Mouse (Mus musculus) testis, adult 2 months (tissue): ENCODE data around the gene Bbs7. TPM values are rescaled to one million over a fixed set of nuclear protein-coding genes. Genes with fewer than 3 reads are reported as not detected.
A peak's percentile ranks its signal among the peaks of the same experiment; 100 is the strongest.

Experiments used
- H3K27ac ChIP-seq: fragments of 200-500 bp; 2 replicates; pipeline ENCODE4 v1.5.1; 2012; ENCODE audit warnings: low read depth, low read length; ENCODE audit not compliant: control insufficient read depth, insufficient read depth
- H3K27me3 ChIP-seq: fragments of 200-500 bp; 2 replicates; pipeline ENCODE4 v1.6.1; 2012; ENCODE audit warnings: mild to moderate bottlenecking, low read length, moderate library complexity; ENCODE audit not compliant: control insufficient read depth, insufficient read depth
- H3K36me3 ChIP-seq: fragments of 200-500 bp; 2 replicates; pipeline ENCODE4 v1.6.1; 2012; ENCODE audit warnings: mild to moderate bottlenecking, low read length; ENCODE audit not compliant: control insufficient read depth, insufficient read depth
- H3K4me1 ChIP-seq: fragments of 200-500 bp; 2 replicates; pipeline ENCODE4 v1.6.1; 2012; ENCODE audit warnings: low read length; ENCODE audit not compliant: control insufficient read depth, insufficient read depth
- H3K4me3 ChIP-seq: fragments of 200-500 bp; 2 replicates; pipeline ENCODE4 v1.5.1; 2012; ENCODE audit warnings: low read depth, mild to moderate bottlenecking, low read length, moderate library complexity, mixed read lengths; ENCODE audit not compliant: control insufficient read depth
- CTCF ChIP-seq: fragments of 200-500 bp; IDR thresholded peaks from 2 replicates; pipeline ENCODE4 v1.5.1; 2012; ENCODE audit warnings: low read depth, mild to moderate bottlenecking, inconsistent platforms, low read length, moderate library complexity; ENCODE audit not compliant: control insufficient read depth, insufficient read depth, insufficient replicate concordance
- POLR2A ChIP-seq: fragments of 200-500 bp; IDR thresholded peaks from 2 replicates; pipeline ENCODE4 v1.6.1; 2012; ENCODE audit warnings: low read depth, mild to moderate bottlenecking, inconsistent platforms, low read length, moderate library complexity; ENCODE audit not compliant: control insufficient read depth
- polyA plus RNA-seq: library from polyadenylated mRNA; depleted of rRNA; stranded (reverse); fragments of >200 nt; gene quantifications from 2 replicates; pipeline ENCODE4 v1.2.3, GENCODE M21; 2012; rRNA removed

The Bbs7 gene
- polyA plus RNA-seq, 1 experiment = 28.7 TPM

GRCm38 (mm10) chr3:36531979-36532542, 81.2 kb downstream of the Bbs7 start:
- Histone ChIP-seq H3K36me3 (no peaks in the 10 kb centered on the region), H3K4me1 (peaks cover 7% of the 10 kb centered on the region), H3K4me3 (peak overlapping the region; percentile 72), H3K27ac (no peak overlapping the region), H3K27me3 (no peaks in the 10 kb centered on the region)
- TF ChIP-seq CTCF = no peak
- TF ChIP-seq POLR2A = no peak

DNA sequence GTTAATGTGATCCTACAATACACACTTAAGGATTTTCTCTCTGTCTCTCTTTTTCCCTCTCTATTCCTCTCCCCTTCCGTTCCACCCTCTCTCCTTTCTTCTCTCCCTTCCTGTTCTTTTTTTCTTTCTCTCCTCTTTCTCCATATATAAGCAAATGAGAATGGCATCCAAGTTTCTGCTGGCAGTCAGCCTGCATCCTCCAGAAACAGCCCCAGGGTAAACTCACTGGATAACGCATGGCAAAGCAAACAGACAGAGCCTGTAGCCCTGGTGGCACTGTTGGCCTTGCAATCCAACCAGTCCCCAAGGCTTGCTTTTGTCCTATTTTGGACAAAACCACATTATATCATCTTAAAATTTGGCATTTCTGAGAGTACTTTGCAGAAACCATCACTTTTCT, 82.0 kb downstream of the Bbs7 start:
- TF ChIP-seq POLR2A = no peak
- no peak for TF ChIP-seq CTCF
- no peak overlapping the region; the same call in 1 of the 2 replicates for H3K27ac ChIP-seq
- H3K36me3 ChIP-seq = no peaks in the 10 kb centered on the region
- H3K4me1 ChIP-seq = peaks cover 7% of the 10 kb centered on the region
- H3K4me3 ChIP-seq = no peak overlapping the region
- H3K27me3 ChIP-seq = no peaks in the 10 kb centered on the region

- Histone ChIP-seq H3K27ac (no peak overlapping the region), H3K4me1 (peaks cover 7% of the 10 kb centered on the region), H3K27me3 (no peaks in the 10 kb centered on the region), H3K36me3 (no peaks in the 10 kb centered on the region), H3K4me3 (no peak overlapping the region)
- TF ChIP-seq CTCF = no peak
- no peak for TF ChIP-seq POLR2A
Observed at GRCm38 (mm10) chr3:36530781-36531180, 82.5 kb downstream of the Bbs7 start.

DNA sequence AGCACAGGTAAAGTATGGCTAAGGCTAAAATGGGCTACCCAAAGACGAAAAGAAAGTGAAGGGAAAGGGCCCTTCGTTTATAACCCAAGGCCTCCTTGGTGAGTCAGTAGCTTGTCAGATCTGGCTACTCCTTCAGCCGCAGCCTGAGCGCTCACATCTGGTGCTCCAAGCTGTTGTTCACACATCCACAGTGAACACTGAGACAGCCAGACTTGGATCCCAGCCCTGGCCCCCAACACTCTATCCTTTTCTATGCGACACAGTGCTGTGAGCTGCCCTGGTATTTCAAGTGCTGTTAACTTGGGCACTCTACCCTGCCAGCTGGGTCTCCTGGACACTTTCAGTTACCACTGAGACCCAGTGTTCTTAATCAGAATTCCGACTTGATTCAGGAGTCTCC, 82.9 kb downstream of the Bbs7 start:
- Histone ChIP-seq H3K4me1 (peaks cover 7% of the 10 kb centered on the region), H3K27ac (no peak overlapping the region), H3K27me3 (no peaks in the 10 kb centered on the region), H3K4me3 (no peak overlapping the region), H3K36me3 (no peaks in the 10 kb centered on the region)
- TF ChIP-seq CTCF (no peak), POLR2A (no peak)

- H3K36me3 ChIP-seq = no peaks in the 10 kb centered on the region
- TF ChIP-seq POLR2A (no peak), CTCF (no peak)
- H3K4me1 ChIP-seq = no peaks in the 10 kb centered on the region; the same call in 1 of the 2 replicates
- H3K27ac ChIP-seq = no peak overlapping the region
- H3K4me3 ChIP-seq = no peak overlapping the region
- no peaks in the 10 kb centered on the region for H3K27me3 ChIP-seq
Observed at GRCm38 (mm10) chr3:36524466-36524865, 88.8 kb downstream of the Bbs7 start.

Other genes starting within 250 kb of the Bbs7 start
- gene Anxa5, start 137.6 kb downstream of the Bbs7 start, polyA plus RNA-seq = 20.1 and 35.3 TPM in 2 replicates
- gene 1810062G17Rik, start 137.5 kb downstream of the Bbs7 start, polyA plus RNA-seq = 0.40 and 0.78 TPM in 2 replicates
- 0.08 and 0.19 TPM in 2 replicates for gene Gm11549, start 91.7 kb downstream of the Bbs7 start, polyA plus RNA-seq
- 12.0 and 21.9 TPM in 2 replicates for gene Exosc9, start 60.9 kb downstream of the Bbs7 start, polyA plus RNA-seq
- gene Ccna2, start 41.3 kb downstream of the Bbs7 start, polyA plus RNA-seq = 5.0 and 5.2 TPM in 2 replicates
- 0.21 and 0.26 TPM in 2 replicates for gene Trpc3, start 76.7 kb upstream of the Bbs7 start, polyA plus RNA-seq
- gene 4932438A13Rik, start 249.6 kb upstream of the Bbs7 start, polyA plus RNA-seq = 29.1 and 37.5 TPM in 2 replicates